Mouse (Mus musculus): ENCODE data around the gene Lsm11.

DNA sequence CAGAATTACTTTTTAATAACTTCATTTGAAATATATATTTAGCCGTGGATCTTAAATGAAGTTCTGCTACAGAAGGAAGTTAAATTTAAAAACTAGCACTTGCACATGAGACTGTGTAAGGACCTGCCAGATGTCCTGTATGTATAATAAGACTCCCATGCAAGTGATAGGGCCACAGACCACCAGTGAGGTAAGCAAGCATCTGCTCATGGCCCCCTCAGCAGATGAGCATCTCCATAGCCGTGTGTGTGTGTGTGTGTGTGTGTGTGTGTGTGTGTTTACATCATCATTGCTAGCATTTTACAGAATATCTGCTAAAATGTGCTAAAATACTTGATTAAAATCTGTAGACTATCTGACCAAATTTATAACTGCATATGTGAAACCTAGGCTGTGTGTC lies 47.3 kb downstream of the Lsm11 start:
- TF ChIP-seq POLR2A (IDR thresholded peaks at IDR 0.05; ENCODE audit: low read depth, low read length) (no peak), CTCF (conservative IDR thresholded peaks at IDR 0.05; ENCODE audit: insufficient read depth, insufficient read length, low read depth, low read length) (no peak)

Data from kidney, adult 2 months (tissue).